20 mouse cellular contexts compared by ENCODE assay signal in the genomic region with DNA sequence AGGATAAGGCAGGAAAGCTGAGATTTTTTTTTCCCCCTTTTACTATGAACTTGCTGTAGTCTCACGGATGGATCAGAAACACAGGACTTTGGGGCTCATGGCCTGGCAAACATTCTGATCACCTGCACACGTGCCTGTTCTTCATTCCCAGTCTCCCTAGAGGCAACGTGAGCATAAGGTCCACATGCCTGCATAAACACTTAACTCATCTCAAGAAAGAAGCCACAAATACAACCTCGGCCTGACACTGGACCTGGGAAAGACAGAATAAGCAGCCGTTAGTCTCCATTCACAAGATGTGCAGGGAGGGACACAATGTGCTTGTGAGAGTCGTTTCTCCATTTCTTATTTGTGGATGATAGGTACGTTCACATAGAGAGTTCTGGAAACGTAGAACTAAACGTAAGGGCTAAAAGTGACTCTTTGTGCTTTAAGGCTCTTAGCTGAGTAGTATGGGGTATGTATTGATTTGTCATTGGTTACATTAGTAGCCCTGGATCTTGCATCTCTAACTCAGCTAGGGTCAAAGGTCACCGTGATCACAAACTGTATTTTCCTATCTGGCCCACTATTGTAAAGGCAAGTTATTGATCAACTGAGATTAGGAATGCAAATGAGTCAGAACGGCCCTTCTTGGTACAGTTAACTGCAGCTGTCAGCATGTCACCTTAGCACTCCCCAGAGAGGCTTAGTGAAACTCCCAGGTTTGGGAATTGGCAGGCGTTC. TPM values are rescaled to one million over a fixed set of nuclear protein-coding genes. Genes with fewer than 3 reads are reported as not detected.
DNase-seq lines count a peak whose midpoint lies in the region; ATAC-seq and TF ChIP-seq lines count a peak whose summit lies in the region.
"Had no signal": no experiment of that assay in that cellular context is flagged by ENCODE, and none has a peak within 500 bp of the region (broad histone marks: within the 10 kb centered on the region; RNA-seq: fewer than 3 reads in every experiment).

No protein-coding gene starts in this region.

- no peaks in the 10 kb centered on the region for H3K9me3 ChIP-seq in embryonic facial prominence, embryonic 14.5 days (ENCODE audit: control insufficient read depth, low read length)
- H3K9me3 ChIP-seq in embryonic facial prominence, embryonic 10.5 days, result no peaks in the 10 kb centered on the region
- no peaks in the 10 kb centered on the region for H3K9me3 ChIP-seq in intestine, postnatal 0 days (ENCODE audit: control insufficient read depth)
- H3K9me3 ChIP-seq: G1E; heart, embryonic 12.5 days; hindbrain, embryonic 10.5 days had no signal

- no peak overlapping the region for H3K4me3 ChIP-seq in embryonic facial prominence, embryonic 14.5 days (ENCODE audit: low read depth, low read length)
- H3K4me3 ChIP-seq in embryonic facial prominence, embryonic 10.5 days, result no peak overlapping the region
- no peak overlapping the region for H3K4me3 ChIP-seq in intestine, postnatal 0 days (ENCODE audit: low read depth, low read length)
- no peak overlapping the region for H3K4me3 ChIP-seq in small intestine, adult 2 months (ENCODE audit: low read depth, low read length)
- H3K4me3 ChIP-seq: heart, adult 2 months; heart, embryonic 12.5 days; hindbrain, embryonic 10.5 days had no signal

- H3K27ac ChIP-seq in embryonic facial prominence, embryonic 14.5 days (replicated peaks; ENCODE audit: low read depth, low read length), result peak overlapping the region; percentile 28; the same call in 1 of the 2 replicates
- H3K27ac ChIP-seq in embryonic facial prominence, embryonic 10.5 days (replicated peaks), result no peak overlapping the region
- H3K27ac ChIP-seq in intestine, postnatal 0 days (ENCODE audit: low read depth, low read length), result no peak overlapping the region; the same call in 1 of the 2 replicates
- peak overlapping the region; percentile 77 for H3K27ac ChIP-seq in small intestine, adult 2 months (ENCODE audit: insufficient read depth, low read depth, low read length)
- H3K27ac ChIP-seq: heart, adult 2 months; hindbrain, embryonic 10.5 days; hindbrain, embryonic 14.5 days had no signal

- ATAC-seq in embryonic facial prominence, embryonic 14.5 days (ENCODE audit: low read depth), result no peak
- peak; percentile 64 for ATAC-seq in intestine, postnatal 0 days
- ATAC-seq: CD4-positive, CD25-positive, alpha-beta regulatory T cell, adult 4 months; forebrain, embryonic 16.5 days had no signal

- no peak overlapping the region for H3K9ac ChIP-seq in embryonic facial prominence, embryonic 14.5 days (ENCODE audit: low read depth, low read length)
- no peak overlapping the region for H3K9ac ChIP-seq in intestine, postnatal 0 days (ENCODE audit: low read depth, low read length)
- H3K9ac ChIP-seq: heart, embryonic 12.5 days; hindbrain, embryonic 14.5 days had no signal

- no peaks in the 10 kb centered on the region for H3K4me1 ChIP-seq in embryonic facial prominence, embryonic 14.5 days (ENCODE audit: control insufficient read depth, insufficient read depth, low read length)
- no peaks in the 10 kb centered on the region for H3K4me1 ChIP-seq in embryonic facial prominence, embryonic 10.5 days
- H3K4me1 ChIP-seq in intestine, postnatal 0 days (replicated peaks; ENCODE audit: control insufficient read depth, insufficient read depth, low read length), result no peaks in the 10 kb centered on the region; the same call in 1 of the 2 replicates
- peaks cover 16% of the 10 kb centered on the region; the same call in 1 of the 2 replicates for H3K4me1 ChIP-seq in small intestine, adult 2 months (ENCODE audit: control insufficient read depth, insufficient read depth, insufficient read length, low read length)
- H3K4me1 ChIP-seq: hindbrain, embryonic 10.5 days had no signal

- no peak for DNase-seq in embryonic facial prominence, embryonic 14.5 days (ENCODE audit: low spot score)
- DNase-seq in embryonic facial prominence, embryonic 10.5 days (ENCODE audit: low spot score), result no peak
- DNase-seq in kidney, adult 9 months, result peak; percentile 70
- no peak for DNase-seq in kidney, postnatal 10 days
- DNase-seq in ovary, postnatal 14 days (ENCODE audit: low spot score), result no peak
- DNase-seq: adrenal gland, adult 8-10 months; adrenal gland, postnatal 36 days; B cell, adult 2 months; cerebellum, adult 2 months; cerebellum, postnatal 10 days; gastrocnemius, postnatal 10 days; heart, adult 2 months had no signal

- H3K4me2 ChIP-seq in embryonic facial prominence, embryonic 14.5 days (ENCODE audit: low read depth, low read length), result no peak overlapping the region
- no peak overlapping the region for H3K4me2 ChIP-seq in intestine, postnatal 0 days (replicated peaks; ENCODE audit: low read depth)
- H3K4me2 ChIP-seq: heart, embryonic 12.5 days; hindbrain, embryonic 14.5 days had no signal

- WGBS in embryonic facial prominence, embryonic 14.5 days, result 71% methylated on average over 12 of the region's 12 CpGs
- WGBS in embryonic facial prominence, embryonic 10.5 days, result 82% methylated on average over 12 of the region's 12 CpGs
- WGBS in intestine, postnatal 0 days, result 64% methylated on average over 12 of the region's 12 CpGs
- 35% methylated on average over 12 of the region's 12 CpGs for WGBS in small intestine, adult 2 months

- no peak for TF ChIP-seq CTCF in intestine, postnatal 0 days (IDR thresholded peaks at IDR 0.05; ENCODE audit: low read depth)
- TF ChIP-seq CTCF in small intestine, adult 2 months (IDR thresholded peaks at IDR 0.05; ENCODE audit: extremely low read depth, insufficient read length, insufficient replicate concordance, low read depth, low read length), result no peak

- no peaks in the 10 kb centered on the region for H3K36me3 ChIP-seq in embryonic facial prominence, embryonic 14.5 days (ENCODE audit: control insufficient read depth, insufficient read depth, low read length)
- no peaks in the 10 kb centered on the region for H3K36me3 ChIP-seq in embryonic facial prominence, embryonic 10.5 days (replicated peaks)
- no peaks in the 10 kb centered on the region for H3K36me3 ChIP-seq in intestine, postnatal 0 days (ENCODE audit: control insufficient read depth, insufficient read depth)
- peaks cover 6% of the 10 kb centered on the region; the same call in 1 of the 2 replicates for H3K36me3 ChIP-seq in small intestine, adult 2 months (ENCODE audit: control insufficient read depth, insufficient read depth, low read length)
- H3K36me3 ChIP-seq: heart, embryonic 12.5 days; hindbrain, embryonic 10.5 days had no signal

- TF ChIP-seq POLR2A in small intestine, adult 2 months (IDR thresholded peaks at IDR 0.05; ENCODE audit: low read depth, low read length), result no peak

- no peaks in the 10 kb centered on the region for H3K27me3 ChIP-seq in embryonic facial prominence, embryonic 14.5 days (replicated peaks; ENCODE audit: control insufficient read depth, insufficient read depth, low read length)
- no peaks in the 10 kb centered on the region for H3K27me3 ChIP-seq in embryonic facial prominence, embryonic 10.5 days (replicated peaks; ENCODE audit: low read depth, poor library complexity, severe bottlenecking)
- H3K27me3 ChIP-seq in intestine, postnatal 0 days (replicated peaks; ENCODE audit: control insufficient read depth, insufficient read depth, low read length), result no peaks in the 10 kb centered on the region
- no peaks in the 10 kb centered on the region for H3K27me3 ChIP-seq in small intestine, adult 2 months (ENCODE audit: control insufficient read depth, insufficient read depth, low read length)
- H3K27me3 ChIP-seq: heart, embryonic 12.5 days had no signal

RNA-seq across cellular contexts. Expression of gene Papss2, which starts 18.6 kb away (rescaled TPM):
- polyA plus RNA-seq in embryonic facial prominence, embryonic 14.5 days (2014; fragmentation: Nextera tagmentation; extraction: Ambion mirVana), result 26.6 and 28.1 TPM in 2 replicates
- polyA plus RNA-seq in embryonic facial prominence, embryonic 10.5 days (2016; fragmentation: Nextera tagmentation; extraction: Ambion mirVana), result 1.6 and 3.1 TPM in 2 replicates
- polyA plus RNA-seq in intestine, postnatal 0 days (2015; fragmentation: Nextera tagmentation; extraction: Ambion mirVana), result 27.6 and 34.7 TPM in 2 replicates
- 24.3 and 219 TPM in 2 replicates for polyA plus RNA-seq in small intestine, adult 2 months (2012; rRNA removed)

Comparison
In these comparisons a context has a peak if more than half of its experiments do, and no peak if none do; other contexts are left out.
1. H3K27ac ChIP-seq: peak in embryonic facial prominence, embryonic 14.5 days (single experiment) and small intestine, adult 2 months (single experiment); none in embryonic facial prominence, embryonic 10.5 days (single experiment) and intestine, postnatal 0 days (single experiment).